Mouse (Mus musculus): Measurements from ENCODE around the gene Camk1.

DNA sequence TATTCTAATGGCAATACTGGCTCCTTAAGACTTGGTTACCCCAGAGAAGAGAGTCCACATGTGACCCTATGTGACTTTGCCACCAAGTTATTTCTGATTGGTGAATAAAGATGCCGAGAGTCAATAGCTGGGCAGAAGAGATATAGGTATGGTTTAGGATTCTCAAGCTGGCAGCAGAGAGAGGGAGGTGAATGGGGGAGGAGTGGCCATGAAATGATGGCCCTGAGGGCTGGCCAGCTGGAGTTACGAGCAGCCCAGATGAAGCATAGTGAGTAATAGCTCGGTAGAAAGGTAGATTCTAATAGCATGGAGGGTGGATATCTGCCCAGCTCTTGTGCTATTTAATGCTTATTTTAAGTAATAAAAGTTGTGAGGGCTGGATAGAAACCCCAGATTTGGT lies 9.0 kb upstream of the Camk1 start:
- TF ChIP-seq POLR2A (IDR thresholded peaks at IDR 0.05; ENCODE audit: insufficient read depth, low read depth, low read length) (no peak), CTCF (IDR thresholded peaks at IDR 0.05) (no peak), EP300 (IDR thresholded peaks at IDR 0.05; ENCODE audit: insufficient read depth, low read depth, low read length) (no peak)
